Mouse (Mus musculus) limb, embryonic 13.5 days (tissue): ENCODE results near the gene Wfdc15b. TPM values are rescaled to one million over a fixed set of nuclear protein-coding genes. Genes with fewer than 3 reads are reported as not detected.
A peak's percentile ranks its signal among the peaks of the same experiment; 100 is the strongest.

Experiments
- ATAC-seq: fragments of 200-750 bp; cut with Nextera tagmentation; 2 replicates; pipeline ENCODE4 v1.8.0; 2017; ENCODE audit warnings: low read depth, moderate number of reproducible peaks, moderate TSS enrichment; ENCODE audit not compliant: low FRiP score
- H3K27ac ChIP-seq: fragments of 300-500 bp; sonication (generic); 2 replicates; pipeline ENCODE4 v1.5.1; 2015; ENCODE audit warnings: inconsistent platforms, mild to moderate bottlenecking, moderate library complexity
- H3K27me3 ChIP-seq: fragments of 300-500 bp; sonication (generic); 2 replicates; pipeline ENCODE4 v1.6.1; 2015; ENCODE audit warnings: mild to moderate bottlenecking, inconsistent platforms
- H3K36me3 ChIP-seq: fragments of 300-500 bp; sonication (generic); 2 replicates; pipeline ENCODE4 v1.6.1; 2015; ENCODE audit warnings: inconsistent platforms, mild to moderate bottlenecking, moderate library complexity
- H3K4me1 ChIP-seq: fragments of 300-500 bp; sonication (generic); 2 replicates; pipeline ENCODE4 v1.6.1; 2015; ENCODE audit warnings: inconsistent platforms
- H3K4me2 ChIP-seq: fragments of 300-500 bp; sonication (generic); replicated peaks from 2 replicates; pipeline ENCODE4 v1.6.1; 2015; ENCODE audit warnings: inconsistent platforms, mild to moderate bottlenecking, moderate library complexity
- H3K4me3 ChIP-seq: fragments of 300-500 bp; sonication (generic); 2 replicates; pipeline ENCODE4 v1.5.1; 2015; ENCODE audit warnings: moderate library complexity, mild to moderate bottlenecking, inconsistent platforms
- H3K9ac ChIP-seq: fragments of 300-500 bp; sonication (generic); 2 replicates; pipeline ENCODE4 v1.6.1; 2015; ENCODE audit warnings: mild to moderate bottlenecking, inconsistent platforms
- H3K9me3 ChIP-seq: fragments of 300-500 bp; sonication (generic); 2 replicates; pipeline ENCODE4 v1.6.1; 2016; ENCODE audit warnings: inconsistent platforms
- WGBS: fragments of 180-500 bp; shearing (Covaris S2); methylation state at CpG from one replicate; pipeline ENCODE4 v1.1.7; 2015; 5-methylcytosine and 5-hydroxymethylcytosine counted together
- polyA plus RNA-seq: library from polyadenylated mRNA; unstranded; fragments of >200 nt; fragmentation: Nextera tagmentation; extraction: Ambion mirVana; gene quantifications from 2 replicates; pipeline ENCODE4 v1.2.1, GENCODE M21; 2015

Wfdc15b gene
- polyA plus RNA-seq, 1 experiment from 2014 or later = not detected

DNA sequence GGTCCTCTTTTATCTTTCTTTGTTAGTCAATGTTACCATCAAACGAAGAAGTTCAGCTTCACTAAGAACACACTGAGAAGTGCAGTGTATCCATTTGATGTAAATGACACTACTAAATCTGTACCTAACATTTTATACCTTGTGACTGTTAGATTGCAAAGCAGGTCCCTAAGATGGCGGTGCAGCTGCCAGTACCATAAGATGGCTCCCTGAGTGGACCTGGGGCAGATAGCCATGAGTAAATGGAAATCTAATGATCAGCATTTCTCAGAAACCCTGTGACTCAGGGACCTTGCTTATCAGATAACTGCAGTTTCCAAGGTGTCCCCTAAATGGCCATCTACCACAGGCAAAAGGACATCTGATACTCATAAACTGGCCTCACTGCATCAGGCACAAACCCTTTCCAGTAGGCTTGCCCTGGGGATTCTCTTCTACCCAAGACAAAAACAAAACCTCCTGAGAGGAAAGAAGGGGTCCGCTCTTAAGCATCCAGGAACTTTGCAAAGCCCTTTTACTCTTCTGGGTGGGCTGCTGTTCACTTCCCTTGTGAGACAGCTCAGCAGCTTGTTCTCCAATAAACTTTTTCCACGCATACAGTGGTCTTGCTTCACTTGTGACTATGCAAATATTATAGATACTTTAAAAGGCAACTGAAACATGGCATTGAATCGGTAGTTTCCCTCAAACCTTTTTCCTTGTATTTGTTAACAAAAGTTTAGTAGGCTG lies 25.3 kb downstream of the Wfdc15b start:
- H3K36me3 ChIP-seq = no peaks in the 10 kb centered on the region
- 88% methylated on average over 5 of the region's 5 CpGs for WGBS
- no peaks in the 10 kb centered on the region for H3K9me3 ChIP-seq
- H3K9ac ChIP-seq = no peak overlapping the region
- no peaks in the 10 kb centered on the region for H3K27me3 ChIP-seq
- H3K27ac ChIP-seq = no peak overlapping the region
- no peak overlapping the region for H3K4me2 ChIP-seq
- H3K4me3 ChIP-seq = no peak overlapping the region
- H3K4me1 ChIP-seq = no peaks in the 10 kb centered on the region
- ATAC-seq = no peak

DNA sequence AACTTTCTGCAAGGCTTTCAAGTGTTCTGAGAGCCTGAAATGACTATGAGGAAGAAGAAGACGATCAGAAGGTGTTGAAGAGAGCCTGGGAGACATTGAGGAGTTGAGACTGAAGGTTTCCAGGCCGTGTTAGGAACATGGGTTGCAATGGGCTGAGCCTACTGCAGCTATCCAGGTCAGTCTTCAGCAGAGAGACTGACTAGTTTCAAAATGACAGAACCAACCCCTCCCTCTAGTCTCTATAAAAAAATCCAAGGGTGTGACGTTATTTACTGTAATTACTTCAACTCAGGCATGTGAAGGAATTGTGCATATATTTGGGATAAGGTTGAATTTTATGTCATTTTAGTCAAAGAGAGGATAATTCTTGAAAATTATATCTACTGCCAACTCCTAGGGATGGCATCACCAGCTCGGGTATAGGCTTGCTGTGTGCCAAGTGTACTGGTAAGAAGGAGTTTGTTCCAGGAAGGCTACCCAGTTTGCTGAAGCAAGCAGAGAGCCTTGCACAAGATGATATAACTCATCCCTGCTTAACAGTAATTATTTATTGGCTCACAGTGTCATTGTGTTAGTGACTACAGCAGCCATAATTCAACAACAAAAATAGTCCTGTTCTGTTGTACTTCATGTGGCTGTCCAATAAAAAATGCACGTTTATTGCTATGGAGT lies 26.4 kb downstream of the Wfdc15b start:
- H3K9me3 ChIP-seq = no peaks in the 10 kb centered on the region
- H3K4me3 ChIP-seq = no peak overlapping the region
- WGBS = 80% methylated on average over 5 of the region's 5 CpGs
- H3K9ac ChIP-seq = no peak overlapping the region
- H3K4me2 ChIP-seq = no peak overlapping the region
- no peaks in the 10 kb centered on the region for H3K36me3 ChIP-seq
- no peak for ATAC-seq
- H3K4me1 ChIP-seq = no peaks in the 10 kb centered on the region
- H3K27ac ChIP-seq = no peak overlapping the region
- H3K27me3 ChIP-seq = no peaks in the 10 kb centered on the region

GRCm38 (mm10) chr2:164192279-164192678 lies 29.2 kb downstream of the Wfdc15b start:
- Histone ChIP-seq H3K27ac (no peak overlapping the region), H3K4me2 (no peak overlapping the region), H3K9ac (no peak overlapping the region), H3K9me3 (no peaks in the 10 kb centered on the region), H3K36me3 (no peaks in the 10 kb centered on the region), H3K4me1 (no peaks in the 10 kb centered on the region), H3K27me3 (no peaks in the 10 kb centered on the region), H3K4me3 (no peak overlapping the region)
- no peak for ATAC-seq

DNA sequence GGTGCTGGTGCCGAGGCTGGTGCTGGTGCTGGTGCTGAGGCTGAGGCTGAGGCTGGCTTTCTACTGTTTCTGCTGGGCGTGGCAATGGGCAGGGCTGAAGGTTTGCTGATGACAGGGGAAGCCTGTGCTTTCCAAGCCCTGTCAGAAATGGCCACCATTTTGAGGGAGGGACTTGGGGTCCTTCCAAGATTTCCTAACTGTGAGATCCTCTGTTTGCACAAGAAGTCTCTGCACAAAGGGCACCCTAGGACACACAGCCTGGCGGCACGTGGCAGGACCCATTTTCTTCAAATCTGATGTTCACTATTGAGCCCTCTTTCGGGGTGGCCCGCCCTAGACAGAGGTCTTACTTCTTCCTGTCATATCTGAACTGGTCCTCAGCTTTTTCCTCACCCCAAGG lies 30.9 kb downstream of the Wfdc15b start, which contains the start of gene Wfdc12:
Gene Wfdc12, minus strand, starts transcription at position 33 of the 400 bp plus-strand sequence.
- H3K36me3 ChIP-seq = no peaks in the 10 kb centered on the region
- no peak within 1 kb of the TSS for H3K4me2 ChIP-seq
- ATAC-seq = no peak
- no peaks in the 10 kb centered on the region for H3K4me1 ChIP-seq
- no peaks in the 10 kb centered on the region for H3K27me3 ChIP-seq
- H3K9me3 ChIP-seq = no peaks in the 10 kb centered on the region
- 90% methylated on average over 6 of the region's 6 CpGs for WGBS
- no peak within 1 kb of the TSS for H3K4me3 ChIP-seq
- no peak within 1 kb of the TSS for H3K9ac ChIP-seq
- H3K27ac ChIP-seq = no peak within 1 kb of the TSS

GRCm38 (mm10) chr2:164188722-164189121 lies 32.7 kb downstream of the Wfdc15b start:
- Histone ChIP-seq H3K27me3 (no peaks in the 10 kb centered on the region), H3K9ac (no peak overlapping the region), H3K36me3 (no peaks in the 10 kb centered on the region), H3K27ac (no peak overlapping the region), H3K4me1 (peaks cover 12% of the 10 kb centered on the region), H3K9me3 (no peaks in the 10 kb centered on the region), H3K4me2 (no peak overlapping the region), H3K4me3 (no peak overlapping the region)
- WGBS = 28% methylated on average over 5 of the region's 5 CpGs
- ATAC-seq = no peak

DNA sequence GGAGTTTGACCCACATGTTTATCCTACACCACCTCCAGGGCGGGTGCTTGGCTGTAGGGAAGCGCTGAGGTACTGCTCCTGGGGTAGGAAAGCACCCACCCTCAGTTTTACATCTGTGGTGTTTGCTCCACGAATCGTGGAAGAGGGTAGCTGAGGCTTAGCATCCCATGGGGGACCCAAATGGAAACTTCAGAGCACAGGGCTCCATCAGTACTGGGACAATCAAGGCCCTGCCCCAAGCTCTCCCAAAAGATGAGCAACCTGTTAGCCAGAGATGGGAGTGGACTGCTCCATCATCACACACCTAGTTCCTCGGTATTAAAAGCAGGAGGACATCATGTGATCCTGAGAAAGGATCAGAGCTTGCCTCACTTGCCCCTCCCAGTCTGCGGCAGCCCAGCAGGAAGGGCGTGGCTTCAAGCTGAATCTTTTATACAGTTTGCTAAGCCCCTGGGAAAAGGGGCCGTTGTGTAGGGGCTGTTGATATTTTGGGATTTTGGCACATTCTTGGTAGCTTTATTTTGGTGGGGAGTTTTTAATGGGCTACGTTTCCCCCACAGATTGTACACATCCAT lies 37.2 kb downstream of the Wfdc15b start:
- Histone ChIP-seq H3K9ac (no peak overlapping the region), H3K9me3 (no peaks in the 10 kb centered on the region), H3K4me2 (no peak overlapping the region), H3K4me1 (peaks cover 18% of the 10 kb centered on the region), H3K4me3 (no peak overlapping the region), H3K36me3 (no peaks in the 10 kb centered on the region), H3K27me3 (no peaks in the 10 kb centered on the region; the same call in 1 of the 2 replicates), H3K27ac (peak overlapping the region; percentile 28; the same call in 1 of the 2 replicates)
- 43% methylated on average over 9 of the region's 9 CpGs for WGBS
- no peak for ATAC-seq

DNA sequence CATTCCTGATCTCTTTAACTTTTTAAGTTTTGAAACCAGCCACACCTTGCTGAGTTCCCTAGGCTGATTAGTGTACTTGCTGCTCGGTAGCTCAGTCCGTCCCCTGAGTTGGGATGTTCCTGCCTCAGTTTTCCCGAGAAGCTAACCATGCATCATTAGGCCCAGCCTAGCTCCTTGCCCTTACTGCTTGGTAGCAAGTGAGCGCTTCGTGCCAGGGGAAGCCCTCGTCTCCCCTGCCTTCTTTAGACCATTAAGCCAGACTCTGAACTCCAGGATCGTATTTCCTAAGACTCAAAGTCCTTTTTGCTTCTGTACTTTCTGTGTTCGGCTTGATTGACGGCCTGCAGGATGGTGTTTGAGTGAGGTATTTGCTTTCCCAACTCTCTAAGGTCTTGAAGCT lies 38.1 kb downstream of the Wfdc15b start:
- Histone ChIP-seq H3K27ac (no peak overlapping the region), H3K9me3 (no peaks in the 10 kb centered on the region), H3K27me3 (peaks cover 4% of the 10 kb centered on the region; the same call in 1 of the 2 replicates), H3K9ac (no peak overlapping the region), H3K4me3 (no peak overlapping the region), H3K36me3 (no peaks in the 10 kb centered on the region), H3K4me2 (no peak overlapping the region), H3K4me1 (peaks cover 18% of the 10 kb centered on the region)
- ATAC-seq = no peak
- WGBS = 59% methylated on average over 9 of the region's 9 CpGs

GRCm38 (mm10) chr2:164182692-164183255 lies 38.7 kb downstream of the Wfdc15b start, which contains the start of gene Wfdc5:
TSS of gene Wfdc5 (minus strand) at chr2:164182742.
- peaks cover 18% of the 10 kb centered on the region for H3K4me1 ChIP-seq
- H3K4me3 ChIP-seq = no peak within 1 kb of the TSS
- no peaks in the 10 kb centered on the region for H3K9me3 ChIP-seq
- no peak within 1 kb of the TSS for H3K9ac ChIP-seq
- H3K4me2 ChIP-seq = no peak within 1 kb of the TSS
- no peaks in the 10 kb centered on the region for H3K36me3 ChIP-seq
- H3K27ac ChIP-seq = no peak within 1 kb of the TSS
- 71% methylated on average over 7 of the region's 7 CpGs for WGBS
- no peak for ATAC-seq
- H3K27me3 ChIP-seq = peaks cover 10% of the 10 kb centered on the region; the same call in 1 of the 2 replicates

DNA sequence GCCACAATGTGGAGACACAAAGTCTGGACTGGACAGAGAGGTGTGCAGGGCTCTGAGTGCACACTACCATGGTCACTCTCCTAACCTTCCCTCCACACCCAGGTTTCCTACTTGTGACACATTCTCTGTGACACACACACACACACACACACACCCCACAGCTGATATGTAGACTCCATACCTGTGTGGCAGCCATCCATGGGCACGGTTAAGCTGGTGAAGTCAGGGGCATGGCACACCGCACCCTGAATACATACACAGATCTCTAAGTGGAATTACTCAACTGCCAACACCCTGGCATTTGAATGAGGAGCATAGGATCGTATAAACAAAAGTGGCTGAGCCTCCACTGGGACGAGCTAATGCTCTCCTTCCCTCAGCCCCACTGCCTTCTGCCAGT lies 40.7 kb downstream of the Wfdc15b start:
- Histone ChIP-seq H3K4me1 (peaks cover 20% of the 10 kb centered on the region), H3K36me3 (no peaks in the 10 kb centered on the region), H3K9me3 (no peaks in the 10 kb centered on the region), H3K9ac (no peak overlapping the region), H3K4me2 (no peak overlapping the region), H3K27me3 (peaks cover 13% of the 10 kb centered on the region; the same call in 1 of the 2 replicates), H3K4me3 (no peak overlapping the region), H3K27ac (no peak overlapping the region)
- no peak for ATAC-seq
- 83% methylated on average over 4 of the region's 4 CpGs for WGBS

GRCm38 (mm10) chr2:164180124-164180523 lies 41.3 kb downstream of the Wfdc15b start:
- peaks cover 20% of the 10 kb centered on the region for H3K4me1 ChIP-seq
- no peak overlapping the region for H3K27ac ChIP-seq
- H3K27me3 ChIP-seq = peaks cover 15% of the 10 kb centered on the region; the same call in 1 of the 2 replicates
- no peak overlapping the region for H3K4me2 ChIP-seq
- ATAC-seq = no peak
- no peak overlapping the region for H3K9ac ChIP-seq
- H3K9me3 ChIP-seq = no peaks in the 10 kb centered on the region
- H3K36me3 ChIP-seq = no peaks in the 10 kb centered on the region
- H3K4me3 ChIP-seq = no peak overlapping the region
- 43% methylated on average over 3 of the region's 3 CpGs for WGBS

DNA sequence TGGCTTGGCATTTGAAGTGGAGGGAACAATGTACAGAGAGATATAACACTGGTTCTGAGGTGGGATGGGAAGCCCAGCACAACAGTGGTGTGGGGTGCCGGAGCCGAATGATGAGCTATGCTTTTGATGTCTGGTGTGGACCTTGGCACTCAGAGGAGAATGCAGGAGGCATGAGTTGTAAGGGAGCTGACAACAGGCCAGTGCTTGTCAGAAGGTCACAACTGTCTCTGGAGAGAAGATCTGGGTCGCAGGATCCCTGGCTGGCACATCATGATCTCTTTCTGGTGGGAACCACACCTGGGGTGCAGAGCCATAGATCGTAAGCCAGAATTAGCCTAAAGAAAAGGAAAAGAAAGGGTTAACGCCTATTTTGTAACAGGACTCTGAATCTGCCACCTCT lies 43.6 kb downstream of the Wfdc15b start:
- Histone ChIP-seq H3K27ac (no peak overlapping the region), H3K4me3 (no peak overlapping the region), H3K4me2 (no peak overlapping the region), H3K36me3 (no peaks in the 10 kb centered on the region), H3K4me1 (peaks cover 8% of the 10 kb centered on the region), H3K9me3 (no peaks in the 10 kb centered on the region), H3K9ac (no peak overlapping the region), H3K27me3 (peaks cover 33% of the 10 kb centered on the region)
- ATAC-seq = no peak
- WGBS = 69% methylated on average over 5 of the region's 5 CpGs

GRCm38 (mm10) chr2:164175850-164176249 lies 45.6 kb downstream of the Wfdc15b start:
- Histone ChIP-seq H3K4me2 (no peak overlapping the region), H3K4me3 (no peak overlapping the region), H3K27ac (no peak overlapping the region), H3K9me3 (no peaks in the 10 kb centered on the region), H3K27me3 (peaks cover 52% of the 10 kb centered on the region), H3K9ac (no peak overlapping the region), H3K36me3 (no peaks in the 10 kb centered on the region), H3K4me1 (peaks cover 19% of the 10 kb centered on the region)
- 79% methylated on average over 3 of the region's 3 CpGs for WGBS
- ATAC-seq = no peak
